Mouse (Mus musculus): Measurements from ENCODE around the gene Ptpre. TPM values are rescaled to one million over a fixed set of nuclear protein-coding genes. Genes with fewer than 3 reads are reported as not detected.

Ptpre gene
- polyA plus RNA-seq, 1 experiment from 2014 or later = 1.8 TPM

- H3K36me3 ChIP-seq = no peaks in the 10 kb centered on the region
- H3K27ac ChIP-seq = no peak overlapping the region
- H3K4me1 ChIP-seq = no peaks in the 10 kb centered on the region
- no peak overlapping the region for H3K4me3 ChIP-seq
- peaks cover 13% of the 10 kb centered on the region; the same call in 1 of the 2 replicates for H3K27me3 ChIP-seq (ENCODE audit: insufficient read depth, poor library complexity, severe bottlenecking)
- 85% methylated on average over 8 of the region's 8 CpGs for WGBS
- H3K9me3 ChIP-seq = no peaks in the 10 kb centered on the region
- no peak for DNase-seq (ENCODE audit: low spot score)
Measured at GRCm38 (mm10) chr7:135648821-135649220, 111.5 kb downstream of the Ptpre start.

DNA sequence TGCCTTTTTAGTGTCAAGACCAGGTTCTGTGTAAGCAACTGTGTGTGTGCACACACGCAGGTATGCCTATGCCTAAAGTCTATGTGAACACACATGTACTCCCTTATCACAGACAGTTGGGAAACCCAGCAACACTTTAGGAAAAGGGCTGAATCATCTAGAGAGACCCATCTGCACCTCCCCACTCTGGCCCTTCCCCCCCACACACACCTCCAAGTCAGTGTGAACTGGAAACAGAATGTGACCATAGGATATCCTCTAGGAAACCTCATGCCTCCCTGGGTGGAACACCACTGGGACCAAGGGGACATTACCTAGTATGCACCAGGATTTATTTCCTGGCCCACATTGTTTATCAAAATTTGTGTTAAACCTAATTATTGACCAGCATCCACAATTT lies 112.0 kb downstream of the Ptpre start:
- WGBS = 64% methylated on average over 1 of the region's 1 CpGs
- H3K4me3 ChIP-seq = no peak overlapping the region
- no peak overlapping the region for H3K27ac ChIP-seq
- no peaks in the 10 kb centered on the region for H3K4me1 ChIP-seq
- peaks cover 13% of the 10 kb centered on the region; the same call in 1 of the 2 replicates for H3K27me3 ChIP-seq (ENCODE audit: insufficient read depth, poor library complexity, severe bottlenecking)
- DNase-seq (ENCODE audit: low spot score) = no peak
- H3K9me3 ChIP-seq = no peaks in the 10 kb centered on the region
- no peaks in the 10 kb centered on the region for H3K36me3 ChIP-seq

DNA sequence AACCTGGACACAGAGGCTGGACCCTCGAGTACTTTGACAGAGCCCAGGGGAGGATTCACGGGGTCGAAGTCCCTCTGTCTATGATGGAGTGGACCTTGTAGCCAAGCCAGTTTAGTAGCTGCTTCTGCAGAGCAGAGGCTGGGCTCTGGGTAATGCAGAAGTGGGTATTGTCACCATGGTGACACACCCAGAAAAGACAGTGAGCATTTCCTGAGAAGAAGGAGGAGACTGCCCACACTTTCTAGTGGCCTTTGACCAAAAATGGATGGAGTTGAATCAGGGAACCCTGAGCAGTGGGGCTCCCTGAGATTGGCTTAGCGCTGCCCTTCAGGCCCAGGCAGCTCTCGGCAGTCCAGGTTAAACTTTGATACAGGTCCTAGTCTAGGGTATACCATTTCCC lies 112.8 kb downstream of the Ptpre start:
- Histone ChIP-seq H3K4me1 (no peaks in the 10 kb centered on the region), H3K9me3 (no peaks in the 10 kb centered on the region), H3K27ac (no peak overlapping the region; the same call in 1 of the 2 replicates), H3K27me3 (ENCODE audit: insufficient read depth, poor library complexity, severe bottlenecking) (peaks cover 13% of the 10 kb centered on the region; the same call in 1 of the 2 replicates), H3K36me3 (no peaks in the 10 kb centered on the region), H3K4me3 (no peak overlapping the region)
- DNase-seq (ENCODE audit: low spot score) = no peak
- WGBS = 81% methylated on average over 5 of the region's 5 CpGs

DNA sequence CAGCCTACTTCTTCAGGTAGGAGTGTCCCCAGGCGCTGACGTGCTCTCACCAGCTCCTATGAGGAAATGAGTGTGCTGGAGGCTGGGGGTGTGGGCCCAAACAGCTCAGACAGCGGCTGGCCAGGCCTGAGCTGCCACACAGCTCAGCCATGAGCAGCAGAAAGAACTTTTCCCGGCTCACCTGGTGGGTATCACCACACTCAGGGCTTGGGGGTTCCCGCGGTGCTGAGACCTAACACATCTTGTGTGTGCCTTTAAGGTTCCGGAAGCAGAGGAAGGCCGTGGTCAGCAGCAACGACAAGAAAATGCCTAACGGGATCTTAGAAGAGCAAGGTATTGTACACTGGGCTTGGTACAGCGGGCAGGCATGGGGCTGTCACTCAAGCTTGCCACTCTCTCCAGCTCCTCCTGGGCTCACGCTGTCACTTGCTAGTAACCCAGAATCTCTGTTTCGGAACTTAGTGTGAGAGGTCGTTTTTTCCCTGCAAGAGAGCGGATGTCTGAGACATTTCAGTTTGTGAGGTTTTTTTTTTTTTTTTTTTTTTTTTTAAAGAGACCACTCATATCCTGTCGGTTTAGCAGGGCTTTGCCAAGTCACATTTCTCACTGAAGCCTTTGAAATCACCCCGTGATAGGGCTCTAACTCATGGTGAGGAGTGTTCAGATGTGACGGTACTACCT lies 114.7 kb downstream of the Ptpre start:
- no peak for DNase-seq (ENCODE audit: low spot score)
- no peak overlapping the region for H3K27ac ChIP-seq

DNA sequence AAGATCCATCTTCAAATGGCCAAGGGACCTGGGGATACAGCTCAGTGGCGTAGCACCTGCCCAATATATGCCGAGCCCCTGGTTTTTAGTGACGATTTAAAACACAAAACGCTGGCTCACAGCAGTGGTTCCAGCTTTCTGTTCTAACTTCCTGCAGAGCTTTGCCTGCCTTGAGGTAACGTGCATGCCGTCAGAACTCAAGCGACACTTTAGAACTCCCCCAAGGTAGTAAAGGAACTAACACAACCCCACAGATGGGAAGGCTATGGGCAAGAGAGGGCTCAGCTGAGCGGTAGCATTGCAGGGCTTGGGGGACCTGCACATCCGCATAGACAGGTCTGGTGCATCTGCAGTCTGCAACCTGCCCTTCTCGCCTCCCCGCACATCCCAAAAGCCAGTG lies 115.5 kb downstream of the Ptpre start:
- 70% methylated on average over 11 of the region's 11 CpGs for WGBS
- no peaks in the 10 kb centered on the region for H3K36me3 ChIP-seq
- no peak for DNase-seq (ENCODE audit: low spot score)

More for the DNA sequence above, 114.7 kb downstream of the Ptpre start:
- H3K4me3 ChIP-seq = no peak overlapping the region
- no peaks in the 10 kb centered on the region for H3K9me3 ChIP-seq
- H3K4me1 ChIP-seq = no peaks in the 10 kb centered on the region
- peaks cover 13% of the 10 kb centered on the region; the same call in 1 of the 2 replicates for H3K27me3 ChIP-seq (ENCODE audit: insufficient read depth, poor library complexity, severe bottlenecking)
- WGBS = 63% methylated on average over 18 of the region's 18 CpGs
- no peaks in the 10 kb centered on the region for H3K36me3 ChIP-seq

GRCm38 (mm10) chr7:135653601-135654000 lies 116.3 kb downstream of the Ptpre start:
- no peak for DNase-seq (ENCODE audit: low spot score)
- Histone ChIP-seq H3K4me1 (no peaks in the 10 kb centered on the region), H3K27me3 (ENCODE audit: insufficient read depth, poor library complexity, severe bottlenecking) (peaks cover 13% of the 10 kb centered on the region; the same call in 1 of the 2 replicates), H3K4me3 (no peak overlapping the region), H3K36me3 (no peaks in the 10 kb centered on the region), H3K9me3 (no peaks in the 10 kb centered on the region), H3K27ac (no peak overlapping the region)
- WGBS = 84% methylated on average over 7 of the region's 7 CpGs

More for the DNA sequence above, 115.5 kb downstream of the Ptpre start:
- H3K27ac ChIP-seq = no peak overlapping the region
- no peaks in the 10 kb centered on the region for H3K4me1 ChIP-seq
- H3K4me3 ChIP-seq = no peak overlapping the region
- no peaks in the 10 kb centered on the region for H3K9me3 ChIP-seq
- peaks cover 13% of the 10 kb centered on the region; the same call in 1 of the 2 replicates for H3K27me3 ChIP-seq (ENCODE audit: insufficient read depth, poor library complexity, severe bottlenecking)

DNA sequence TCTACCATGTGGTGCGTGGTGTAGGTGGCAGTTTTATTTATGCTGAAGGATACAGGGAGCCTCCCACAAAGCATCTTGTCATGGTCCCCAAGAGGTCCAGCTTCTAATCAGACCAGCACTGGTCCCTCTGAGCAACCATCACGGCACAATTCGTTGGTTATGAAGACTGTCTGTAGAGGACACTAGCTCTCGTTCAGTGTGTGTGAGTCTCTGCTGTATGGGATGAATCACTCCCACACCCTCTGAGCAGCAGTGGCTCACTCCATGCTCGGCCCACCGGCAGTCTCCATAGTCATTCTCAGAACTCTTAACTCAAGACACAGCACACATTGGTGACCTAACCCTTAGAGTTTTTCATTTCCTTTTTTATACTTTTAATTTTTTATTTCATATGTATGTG lies 117.0 kb downstream of the Ptpre start:
- whole genome bisulfite sequencing = 91% methylated on average over 6 of the region's 6 CpGs
- no peaks in the 10 kb centered on the region for H3K4me1 ChIP-seq
- no peaks in the 10 kb centered on the region for H3K36me3 ChIP-seq
- no peak for DNase-seq (ENCODE audit: low spot score)
- H3K27ac ChIP-seq = no peak overlapping the region
- H3K9me3 ChIP-seq = no peaks in the 10 kb centered on the region
- H3K4me3 ChIP-seq = no peak overlapping the region
- H3K27me3 ChIP-seq (ENCODE audit: insufficient read depth, poor library complexity, severe bottlenecking) = peaks cover 13% of the 10 kb centered on the region; the same call in 1 of the 2 replicates

DNA sequence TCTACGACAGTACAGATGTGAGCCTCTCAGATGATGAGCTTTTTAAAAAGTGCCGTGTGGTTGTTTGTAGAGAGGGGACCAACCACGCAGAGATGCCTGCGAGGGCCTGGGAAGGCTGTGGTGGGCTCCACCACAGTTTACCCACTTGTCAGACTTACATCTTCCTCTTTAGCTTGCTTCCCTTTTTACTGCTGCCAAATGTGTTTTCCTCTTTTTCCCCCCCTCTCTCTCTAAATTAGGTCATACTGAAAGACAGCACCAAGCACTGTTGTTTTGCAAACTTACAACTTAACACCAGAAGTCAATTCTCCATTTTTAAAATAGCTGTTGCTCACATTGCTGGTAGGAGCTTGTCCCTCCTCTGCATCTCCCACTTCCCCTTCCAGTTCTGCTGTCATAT lies 117.8 kb downstream of the Ptpre start:
- Histone ChIP-seq H3K9me3 (no peaks in the 10 kb centered on the region), H3K36me3 (no peaks in the 10 kb centered on the region), H3K4me3 (no peak overlapping the region), H3K4me1 (no peaks in the 10 kb centered on the region), H3K27ac (no peak overlapping the region), H3K27me3 (ENCODE audit: insufficient read depth, poor library complexity, severe bottlenecking) (peaks cover 13% of the 10 kb centered on the region; the same call in 1 of the 2 replicates)
- no peak for DNase-seq (ENCODE audit: low spot score)
- 81% methylated on average over 4 of the region's 4 CpGs for WGBS

GRCm38 (mm10) chr7:135658150-135658549 lies 120.9 kb downstream of the Ptpre start:
- WGBS = 88% methylated on average over 7 of the region's 7 CpGs

GRCm38 (mm10) chr7:135659314-135659935 lies 122.1 kb downstream of the Ptpre start:
- Histone ChIP-seq H3K4me1 (no peaks in the 10 kb centered on the region), H3K36me3 (no peaks in the 10 kb centered on the region), H3K27ac (no peak overlapping the region), H3K27me3 (ENCODE audit: insufficient read depth, poor library complexity, severe bottlenecking) (no peaks in the 10 kb centered on the region), H3K9me3 (no peaks in the 10 kb centered on the region), H3K4me3 (no peak overlapping the region)
- no peak for DNase-seq (ENCODE audit: low spot score)
- WGBS = 89% methylated on average over 5 of the region's 5 CpGs

More at GRCm38 (mm10) chr7:135658150-135658549, 120.9 kb downstream of the Ptpre start:
- no peaks in the 10 kb centered on the region for H3K36me3 ChIP-seq
- DNase-seq (ENCODE audit: low spot score) = no peak
- H3K27ac ChIP-seq = no peak overlapping the region
- H3K9me3 ChIP-seq = no peaks in the 10 kb centered on the region
- no peak overlapping the region for H3K4me3 ChIP-seq
- no peaks in the 10 kb centered on the region for H3K4me1 ChIP-seq
- H3K27me3 ChIP-seq (ENCODE audit: insufficient read depth, poor library complexity, severe bottlenecking) = 0 out of 2 replicates have a peak, but pooled peaks cover under 1% of the 10 kb centered on the region

DNA sequence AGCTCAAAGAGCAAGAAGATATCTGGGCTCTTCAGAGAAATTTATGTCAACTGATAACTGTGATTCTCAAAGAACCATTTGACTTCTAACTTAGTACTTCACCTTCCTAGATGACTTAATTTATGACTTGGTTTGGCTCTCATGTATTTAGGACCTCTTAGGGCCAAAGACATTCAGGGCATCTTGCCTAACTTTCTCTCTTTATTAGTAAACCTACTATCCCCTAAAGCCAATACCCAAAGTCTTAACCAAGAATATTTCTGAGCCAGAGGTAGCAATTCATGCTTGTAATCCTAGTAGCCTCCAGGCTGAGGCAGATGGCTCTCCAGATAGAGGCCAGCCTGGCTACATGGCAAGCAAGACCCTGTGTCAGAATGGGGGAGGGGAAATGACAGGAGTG lies 123.0 kb downstream of the Ptpre start:
- no peak overlapping the region for H3K27ac ChIP-seq
- H3K9me3 ChIP-seq = no peaks in the 10 kb centered on the region
- no peaks in the 10 kb centered on the region for H3K36me3 ChIP-seq
- no peak for DNase-seq (ENCODE audit: low spot score)
- H3K4me3 ChIP-seq = no peak overlapping the region
- H3K4me1 ChIP-seq = no peaks in the 10 kb centered on the region
- no peaks in the 10 kb centered on the region for H3K27me3 ChIP-seq (ENCODE audit: insufficient read depth, poor library complexity, severe bottlenecking)

GRCm38 (mm10) chr7:135664211-135664610 lies 126.9 kb downstream of the Ptpre start:
- WGBS = 79% methylated on average over 7 of the region's 7 CpGs
- Histone ChIP-seq H3K27me3 (ENCODE audit: insufficient read depth, poor library complexity, severe bottlenecking) (0 out of 2 replicates have a peak, but pooled peaks cover 6% of the 10 kb centered on the region), H3K27ac (no peak overlapping the region), H3K9me3 (no peaks in the 10 kb centered on the region), H3K4me3 (no peak overlapping the region), H3K4me1 (no peaks in the 10 kb centered on the region), H3K36me3 (no peaks in the 10 kb centered on the region)
- no peak for DNase-seq (ENCODE audit: low spot score)

DNA sequence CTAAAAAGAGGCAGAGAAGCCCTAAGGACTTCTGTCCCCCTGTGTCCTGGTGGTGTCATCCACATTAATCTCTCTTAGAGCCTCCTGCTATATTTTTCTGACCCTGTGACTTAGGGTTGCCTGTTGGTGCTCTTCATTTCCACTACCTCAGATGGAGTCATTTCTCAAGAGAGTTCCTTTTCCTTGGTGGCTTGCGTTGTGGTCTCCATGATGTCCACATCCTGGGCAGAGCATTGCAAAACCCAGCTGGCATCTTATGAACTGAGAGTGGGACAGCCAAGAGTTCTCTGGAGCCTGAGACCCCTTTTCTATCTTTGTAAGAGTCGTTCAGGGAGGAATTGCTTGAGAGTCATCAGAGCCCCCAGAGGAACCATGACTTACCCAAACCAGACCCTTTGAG lies 129.0 kb downstream of the Ptpre start:
- no peaks in the 10 kb centered on the region for H3K9me3 ChIP-seq
- DNase-seq (ENCODE audit: low spot score) = no peak
- 86% methylated on average over 2 of the region's 2 CpGs for WGBS
- no peak overlapping the region for H3K27ac ChIP-seq
- no peaks in the 10 kb centered on the region for H3K36me3 ChIP-seq
- no peak overlapping the region for H3K4me3 ChIP-seq
- 0 out of 2 replicates have a peak, but pooled peaks cover 6% of the 10 kb centered on the region for H3K27me3 ChIP-seq (ENCODE audit: insufficient read depth, poor library complexity, severe bottlenecking)
- no peaks in the 10 kb centered on the region for H3K4me1 ChIP-seq
